Mouse (Mus musculus): ENCODE results near the gene Ndufa9. TPM values are rescaled to one million over a fixed set of nuclear protein-coding genes. Genes with fewer than 3 reads are reported as not detected.

Ndufa9 gene
- 3.8 and 4.5 TPM in 2 replicates for polyA plus RNA-seq (2012)

GRCm38 (mm10) chr6:126848712-126849704, at the start of gene Ndufa9:
TSS of gene Ndufa9 (minus strand) at chr6:126849136.

GRCm38 (mm10) chr6:126852881-126853280, 3.9 kb upstream of the Ndufa9 start, which contains the start of gene Akap3:
TSS of gene Akap3 (plus strand) at chr6:126853098.

Other genes starting within 250 kb of the Ndufa9 start
- 0.02 TPM in 1 of 2 replicates, not detected in the other for gene Kcna1, start 202.8 kb downstream of the Ndufa9 start, polyA plus RNA-seq (2012)
- gene Kcna6, start 108.5 kb downstream of the Ndufa9 start, polyA plus RNA-seq (2012): not detected in 2 replicates
- not detected in 2 replicates for gene Akap3, start 4.0 kb upstream of the Ndufa9 start, polyA plus RNA-seq (2012)
- gene Dyrk4, start 72.7 kb upstream of the Ndufa9 start, polyA plus RNA-seq (2012): 0.05 TPM in 1 of 2 replicates, not detected in the other
- 16.8 and 17.0 TPM in 2 replicates for gene Rad51ap1, start 90.5 kb upstream of the Ndufa9 start, polyA plus RNA-seq (2012)
- 2.9 and 3.1 TPM in 2 replicates for gene D6Wsu163e, start 90.8 kb upstream of the Ndufa9 start, polyA plus RNA-seq (2012)
- not detected in 2 replicates for gene Fgf6, start 166.4 kb upstream of the Ndufa9 start, polyA plus RNA-seq (2012)
- gene Fgf23, start 223.8 kb upstream of the Ndufa9 start, polyA plus RNA-seq (2012): not detected in 2 replicates

Data from megakaryocyte-erythroid progenitor cell, adult 5 weeks (primary cell).